Mouse (Mus musculus): ENCODE results near the gene Snca. TPM values are rescaled to one million over a fixed set of nuclear protein-coding genes. Genes with fewer than 3 reads are reported as not detected.

The Snca gene
- 1.9 and 2.3 TPM in 2 replicates for polyA plus RNA-seq (2012; rRNA removed)

DNA sequence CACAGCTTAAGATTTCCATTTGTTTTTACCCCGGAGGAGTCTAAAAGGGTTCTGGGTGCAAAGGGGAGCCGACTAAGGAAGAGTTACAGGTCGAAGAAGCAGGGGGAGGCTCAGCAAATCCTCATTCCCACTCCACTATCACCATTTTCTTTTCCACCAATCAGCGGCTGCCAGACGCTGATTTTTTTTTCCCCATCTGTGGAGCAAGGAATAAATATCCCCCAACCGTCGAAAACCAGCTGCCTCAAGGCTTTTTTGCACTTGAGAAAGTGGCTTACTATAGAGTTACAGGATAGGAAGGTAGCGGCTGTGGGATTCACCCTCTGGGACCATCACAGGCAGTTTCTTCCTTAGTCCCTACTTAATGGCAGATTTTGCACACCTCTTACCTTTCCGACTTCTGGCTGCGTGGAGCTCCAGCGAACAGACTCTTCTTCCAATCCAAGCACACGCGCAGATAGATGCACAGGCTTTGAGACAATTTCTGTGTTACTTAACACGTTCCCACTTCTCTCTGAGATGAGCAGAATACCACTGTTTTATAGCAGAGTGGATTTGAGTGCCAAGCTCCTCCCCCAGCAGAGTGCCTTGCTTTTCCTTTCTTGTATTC is at the start of gene Snca:
Gene Snca (minus strand): TSS at position 574 of the 610 bp plus-strand sequence.
- no peak for DNase-seq (ENCODE audit: low spot score)

DNA sequence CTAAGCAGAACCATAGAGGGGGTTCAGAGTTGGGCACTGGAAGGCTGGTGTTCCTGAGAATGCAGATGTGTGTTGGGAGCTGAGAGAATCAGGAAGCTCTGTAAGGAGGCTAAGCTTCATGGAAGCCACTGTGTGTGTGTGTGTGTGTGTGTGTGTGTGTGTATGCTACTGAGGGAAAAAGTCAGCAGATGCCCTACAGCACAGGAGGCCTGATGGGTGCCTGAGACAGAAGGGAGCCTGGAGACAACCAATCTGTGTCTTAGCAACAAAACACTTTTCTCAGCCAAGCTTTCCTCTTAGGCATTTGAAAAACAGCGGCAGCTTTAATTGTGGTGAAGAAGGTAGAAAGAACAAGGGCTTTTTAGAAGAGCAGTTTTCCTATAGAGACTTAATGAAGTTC is 40.5 kb upstream of the Snca start:
- DNase-seq (ENCODE audit: low spot score), result no peak

DNA sequence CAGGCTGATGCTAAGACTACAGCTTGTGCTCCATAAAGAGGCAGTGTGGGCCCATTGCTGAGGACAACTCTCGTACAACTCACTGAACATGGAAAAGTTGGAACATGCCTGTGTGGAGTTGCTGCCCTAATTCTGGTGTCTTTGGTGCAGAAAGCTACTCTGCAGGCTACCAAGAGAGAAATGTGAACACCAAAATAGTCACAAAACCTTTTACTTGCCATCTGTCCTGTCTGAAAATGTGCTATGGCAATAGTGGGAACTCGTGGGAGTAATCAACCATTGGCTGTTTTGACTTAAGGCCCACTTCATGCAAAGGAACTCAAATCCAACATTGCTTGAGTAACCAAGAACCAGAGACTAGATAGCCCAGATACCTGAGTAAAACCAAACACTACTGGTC is 26.9 kb upstream of the Snca start:
- DNase-seq (ENCODE audit: low spot score), result no peak

DNA sequence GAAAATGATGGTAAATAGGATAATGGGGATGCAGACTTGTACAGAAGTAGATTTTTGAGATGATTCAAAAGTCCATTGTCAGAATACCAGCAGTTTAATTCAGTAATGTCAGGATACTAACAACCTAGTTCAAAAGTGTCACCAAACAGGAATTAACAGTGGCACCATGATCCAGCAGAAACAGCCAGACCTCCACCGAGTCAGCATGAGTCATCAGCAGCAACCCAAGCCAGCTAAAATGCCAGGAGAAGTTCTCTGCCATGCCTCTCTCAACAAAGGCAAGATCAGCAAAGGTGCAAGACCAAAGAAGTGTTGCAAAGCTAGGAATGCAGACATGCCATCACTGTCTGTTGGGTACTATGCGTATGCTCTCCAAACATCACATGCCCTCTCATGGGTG is 22.0 kb upstream of the Snca start:
- no peak for DNase-seq (ENCODE audit: low spot score)

DNA sequence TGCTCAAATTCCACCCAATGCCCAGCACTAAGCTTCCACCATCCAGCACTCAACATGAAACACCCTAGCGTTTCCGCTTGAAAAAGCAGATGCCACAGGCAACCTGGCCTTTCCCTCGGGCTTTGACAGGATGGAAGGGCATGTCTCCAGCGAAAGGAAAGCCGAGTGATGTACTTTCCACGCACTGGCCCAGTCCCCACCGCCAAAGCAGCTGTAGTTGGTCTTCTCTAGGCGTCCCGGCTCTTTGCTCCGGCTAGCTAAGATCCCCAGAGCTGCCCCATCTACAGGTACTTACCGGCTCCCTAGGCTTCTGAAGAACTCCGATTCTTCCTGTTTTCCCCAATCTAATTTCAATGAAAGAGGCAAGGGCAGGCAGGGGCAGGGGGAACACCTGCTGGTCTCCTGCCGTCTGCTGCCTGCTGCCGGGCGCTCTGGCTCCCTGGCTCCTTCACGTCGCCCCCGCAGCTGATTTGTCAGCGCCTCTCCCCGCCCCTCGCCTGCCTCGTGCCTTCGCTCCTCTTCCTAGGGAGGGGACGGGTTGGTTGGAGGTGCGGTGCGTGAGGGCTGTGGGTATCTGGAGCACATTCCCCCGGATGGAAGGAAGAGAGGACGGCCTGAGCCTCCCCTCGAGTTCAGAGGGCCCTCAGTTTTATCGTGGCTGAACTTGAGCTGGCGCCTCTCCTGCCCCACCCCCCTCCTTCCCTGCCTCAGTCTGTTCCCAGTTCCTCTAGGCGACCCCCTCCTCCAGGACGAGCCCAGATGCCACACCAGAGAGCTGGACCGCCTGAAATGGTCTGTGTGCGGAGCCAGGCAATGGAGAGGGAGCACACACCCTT is 1.0 kb downstream of the Snca start:
- DNase-seq (ENCODE audit: low spot score), result no peak

DNA sequence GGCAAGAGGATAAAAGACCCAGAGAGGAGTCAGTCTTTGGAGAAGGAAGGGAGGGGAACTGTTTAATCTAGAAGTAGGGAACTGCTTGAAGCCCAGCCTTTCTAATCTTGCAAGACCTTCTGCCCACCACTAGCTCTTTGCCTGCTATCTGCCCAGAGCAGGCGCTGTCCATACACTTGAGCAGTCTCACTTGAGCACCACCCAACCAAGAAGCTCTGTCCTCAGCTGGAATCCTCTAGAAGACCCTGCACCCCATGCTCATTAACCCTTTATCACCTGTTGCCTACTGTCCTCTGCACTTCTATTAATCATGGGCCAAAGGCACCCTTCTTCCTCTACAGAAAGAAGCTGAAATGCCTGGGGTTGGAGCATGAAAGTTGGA is 1.6 kb downstream of the Snca start:
- DNase-seq (ENCODE audit: low spot score), result no peak

DNA sequence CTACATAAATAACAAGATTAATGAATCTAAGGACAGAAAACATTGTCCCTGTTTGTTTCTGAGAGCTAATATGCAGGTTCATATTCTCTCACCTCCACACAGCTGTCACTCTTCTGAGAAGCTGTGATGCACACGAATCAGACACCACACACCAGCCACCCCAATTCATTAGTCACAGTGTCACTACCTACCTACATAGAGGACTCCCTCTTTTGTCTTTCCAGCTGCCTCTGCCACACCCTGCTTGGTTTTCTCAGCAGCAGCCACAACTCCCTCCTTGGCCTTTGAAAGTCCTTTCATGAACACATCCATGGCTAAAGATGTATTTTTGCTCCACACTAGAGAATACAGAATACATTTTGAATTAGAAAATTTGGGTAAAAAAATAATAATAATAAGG is 2.4 kb downstream of the Snca start:
- DNase-seq (ENCODE audit: low spot score), result no peak

DNA sequence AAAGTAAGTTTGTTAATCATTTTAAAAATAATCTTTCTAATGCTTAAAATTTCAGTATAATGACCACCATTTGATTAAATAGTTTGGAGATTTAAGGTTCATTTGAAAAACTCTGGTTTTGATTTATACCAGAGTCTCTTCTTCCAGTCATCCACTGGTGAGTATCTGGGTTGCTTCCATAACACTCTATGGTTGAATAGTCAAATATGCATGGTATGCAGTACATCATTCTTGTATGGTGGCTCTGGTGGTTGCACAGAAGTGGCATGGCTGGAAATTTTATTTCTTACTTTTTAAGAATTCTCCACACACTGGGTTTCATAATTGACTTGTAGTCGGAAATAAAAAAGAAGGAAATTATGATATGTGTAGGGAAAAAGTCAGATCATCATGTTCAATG is 10.4 kb downstream of the Snca start:
- DNase-seq (ENCODE audit: low spot score), result no peak

DNA sequence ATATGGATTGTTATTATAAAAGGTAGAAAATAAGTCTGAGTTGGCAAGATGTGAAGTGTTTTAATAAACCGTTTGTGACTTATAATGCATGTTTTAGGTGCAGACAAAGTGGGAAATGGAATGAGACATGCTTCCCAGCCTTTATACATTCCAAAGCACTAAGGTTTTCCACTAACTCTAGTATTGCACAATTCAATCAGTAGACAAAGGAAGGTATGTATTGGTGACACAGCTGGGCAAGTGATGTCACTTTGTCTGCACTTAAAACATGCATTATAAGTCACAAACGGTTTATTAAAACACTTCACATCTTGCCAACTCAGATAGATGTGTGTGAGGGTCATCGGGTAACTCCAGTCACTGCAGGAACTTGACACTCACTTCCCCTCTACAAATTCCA is 16.1 kb downstream of the Snca start:
- no peak for DNase-seq (ENCODE audit: low spot score)

DNA sequence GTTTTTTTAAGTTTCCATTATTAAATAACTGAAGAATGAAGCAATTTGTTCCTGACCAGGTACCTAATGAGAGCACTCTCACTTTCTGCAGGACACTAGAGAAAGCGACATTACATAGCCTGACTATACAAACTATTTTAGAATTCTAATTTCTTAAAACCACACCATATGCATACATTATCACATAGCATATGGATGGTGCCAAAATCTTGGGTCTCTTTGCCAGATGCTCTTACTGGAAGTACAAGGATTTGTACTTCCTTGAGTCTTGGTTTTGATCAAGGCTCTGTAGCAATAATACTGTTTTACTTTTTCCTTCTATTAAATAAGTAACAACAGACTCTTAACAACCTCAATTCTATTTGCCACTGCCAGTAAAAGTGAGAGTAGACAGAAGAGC is 31.4 kb downstream of the Snca start:
- DNase-seq (ENCODE audit: low spot score), result no peak

DNA sequence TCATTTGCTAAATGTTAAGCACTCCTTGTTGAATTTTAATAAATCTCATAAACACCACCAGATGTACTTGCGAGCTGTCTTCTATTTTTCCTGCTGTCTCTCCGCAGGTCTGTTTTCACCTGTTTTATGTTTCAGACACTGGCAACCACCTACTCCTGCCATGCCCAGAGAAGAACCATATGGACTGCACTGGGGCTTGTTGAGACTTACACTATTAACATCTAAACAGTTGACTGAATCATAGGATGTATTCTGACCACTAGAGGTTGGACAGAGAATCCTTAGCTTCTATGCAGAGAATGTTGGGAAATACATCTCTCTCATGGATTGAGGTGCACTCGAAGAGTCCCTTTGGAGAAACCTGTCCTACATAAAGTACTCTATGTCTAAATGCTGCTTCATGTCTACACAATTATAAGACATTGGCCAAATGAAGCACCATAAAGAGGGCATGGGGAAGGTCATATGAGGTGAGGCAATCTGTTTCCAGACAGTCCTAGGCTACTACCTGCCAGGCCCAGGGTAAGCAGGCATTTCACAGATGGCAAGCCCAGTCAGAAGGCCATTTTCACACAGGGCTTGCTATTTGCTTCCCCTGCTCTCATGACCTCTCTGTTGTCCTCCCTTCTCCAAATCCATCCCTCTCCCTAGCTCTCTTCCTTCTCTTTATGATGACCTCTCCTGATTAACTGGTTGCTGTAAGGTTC is 35.8 kb downstream of the Snca start:
- no peak for DNase-seq (ENCODE audit: low spot score)

DNA sequence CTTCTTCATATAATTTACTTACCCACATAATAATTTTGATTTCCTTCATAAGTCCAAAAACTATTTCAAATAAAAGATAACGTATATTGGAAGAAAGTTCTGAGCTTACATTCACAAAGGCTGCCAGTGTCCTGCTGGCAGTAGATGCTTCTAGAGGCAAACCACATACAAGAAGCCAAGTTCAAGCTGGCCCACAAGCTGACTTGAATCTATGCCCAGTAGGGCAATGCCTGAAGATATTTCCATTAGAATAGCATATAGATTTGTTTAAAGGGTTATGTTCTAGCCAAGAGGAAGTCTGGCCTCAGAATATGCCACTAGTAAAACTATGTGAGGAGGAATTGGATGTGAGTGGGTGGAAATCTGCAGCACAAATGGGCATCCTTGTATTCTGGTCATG is 42.7 kb downstream of the Snca start:
- DNase-seq (ENCODE audit: low spot score), result no peak

DNA sequence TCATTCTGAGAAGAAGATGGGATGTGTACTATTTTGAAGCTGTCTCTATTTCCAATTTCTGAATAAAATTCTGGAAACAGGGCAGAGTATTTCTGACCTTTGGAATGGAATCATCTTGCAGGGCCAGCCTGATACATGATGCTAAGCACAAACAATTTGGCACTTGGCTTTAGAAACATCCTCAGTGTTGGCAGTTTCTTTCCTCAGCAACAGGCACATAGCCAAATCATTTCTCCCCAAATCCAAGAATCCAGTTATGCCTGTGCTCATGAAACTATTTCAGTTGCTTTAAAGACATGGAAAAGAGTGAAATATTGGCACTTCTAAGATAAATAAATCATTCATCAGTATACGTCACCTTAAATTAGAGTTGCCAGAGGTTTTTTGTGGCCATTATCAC is 57.8 kb downstream of the Snca start:
- no peak for DNase-seq (ENCODE audit: low spot score)

DNA sequence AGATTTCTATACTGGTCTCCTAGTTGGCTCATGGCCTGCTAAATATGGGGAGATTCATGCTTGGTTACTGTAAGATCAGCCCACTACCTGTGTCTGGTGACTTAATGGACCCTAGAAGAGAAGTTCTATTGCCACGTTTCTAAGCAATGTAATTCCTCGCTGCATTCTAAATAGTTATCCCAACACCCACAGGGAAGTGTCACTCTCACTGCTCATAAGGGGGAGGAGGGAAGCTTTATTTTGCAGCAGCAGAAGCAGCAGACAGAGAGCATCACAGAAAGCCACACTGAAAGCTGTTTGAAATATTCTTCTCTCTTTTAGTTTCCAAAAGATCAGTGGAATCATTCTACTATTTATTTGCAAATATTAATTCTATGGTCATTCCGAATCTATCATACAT is 64.0 kb downstream of the Snca start:
- DNase-seq (ENCODE audit: low spot score), result no peak

DNA sequence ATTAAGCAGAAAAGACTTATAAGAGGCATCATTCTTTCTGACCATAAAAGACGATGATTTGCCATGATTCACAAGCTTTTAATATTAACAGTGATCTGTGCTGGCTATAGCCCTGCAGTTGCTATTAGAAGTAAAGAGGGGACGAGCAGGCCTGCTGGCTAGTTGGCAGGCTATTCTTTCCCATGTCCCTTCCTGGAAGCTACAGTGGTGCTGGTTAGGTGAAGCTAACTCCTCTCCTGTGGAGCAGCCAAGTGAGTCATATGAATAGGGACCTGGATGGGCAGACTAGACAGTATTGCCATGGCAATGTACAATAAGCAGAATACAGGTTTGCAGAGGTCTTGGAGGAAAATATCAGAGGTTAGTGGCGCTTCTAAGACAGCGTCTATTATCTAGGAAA is 66.8 kb downstream of the Snca start:
- DNase-seq (ENCODE audit: low spot score), result no peak

DNA sequence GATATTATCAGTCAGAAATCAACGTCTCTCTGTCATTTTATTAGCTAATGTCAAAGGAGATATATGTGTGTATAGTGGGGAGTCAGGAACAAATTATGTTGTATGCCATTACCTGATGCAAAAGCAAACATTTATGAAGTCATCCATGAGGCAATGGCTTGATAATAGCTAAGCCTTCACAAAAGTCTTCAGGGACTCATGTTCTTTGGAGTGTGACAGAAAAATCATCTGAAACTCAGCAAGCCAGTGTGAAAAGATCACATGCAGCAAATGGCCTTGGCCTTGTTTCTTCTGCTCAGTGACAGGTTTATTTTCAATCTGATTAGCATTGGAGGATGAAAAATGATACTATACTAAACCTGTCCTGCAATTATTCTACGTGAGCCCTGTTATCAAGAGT is 67.9 kb downstream of the Snca start:
- no peak for DNase-seq (ENCODE audit: low spot score)

DNA sequence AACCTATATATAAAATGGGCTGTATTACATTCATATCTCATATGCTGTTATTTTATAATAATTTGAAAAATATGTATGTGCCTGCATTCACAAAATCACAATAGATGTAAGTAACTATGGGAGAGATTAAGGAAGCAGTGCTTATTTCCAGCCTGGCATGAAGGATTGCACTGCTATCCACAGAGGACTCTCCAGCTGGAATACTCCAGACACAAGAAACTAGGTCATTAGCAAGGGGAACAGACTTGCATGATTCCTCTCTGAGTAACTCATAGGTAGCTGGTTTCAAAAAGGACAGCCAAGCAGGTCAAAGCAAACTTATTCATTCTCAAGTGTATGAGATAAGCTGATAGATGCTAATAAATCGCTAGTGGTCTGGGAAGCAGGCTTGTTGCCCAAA is 74.7 kb downstream of the Snca start:
- no peak for DNase-seq (ENCODE audit: low spot score)

DNA sequence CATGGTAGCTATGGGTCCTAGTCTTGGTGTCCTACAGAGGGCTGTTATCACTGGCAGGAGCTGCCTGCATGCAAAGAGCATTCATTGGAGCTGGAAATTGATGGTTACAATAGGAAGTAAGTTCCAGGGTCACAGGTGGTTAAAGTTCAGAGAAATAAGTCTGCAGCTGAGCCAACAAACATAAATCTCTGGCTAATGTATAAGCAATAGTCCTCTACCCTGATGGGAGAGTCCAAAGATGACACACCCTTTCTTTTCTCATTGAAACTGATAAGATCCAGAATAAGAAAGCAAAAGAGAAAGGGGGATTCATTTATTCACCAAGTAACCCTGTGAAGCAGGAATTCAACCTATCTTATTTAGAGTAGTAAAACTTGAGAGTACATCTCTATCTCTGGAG is 83.7 kb downstream of the Snca start:
- DNase-seq (ENCODE audit: low spot score), result no peak

DNA sequence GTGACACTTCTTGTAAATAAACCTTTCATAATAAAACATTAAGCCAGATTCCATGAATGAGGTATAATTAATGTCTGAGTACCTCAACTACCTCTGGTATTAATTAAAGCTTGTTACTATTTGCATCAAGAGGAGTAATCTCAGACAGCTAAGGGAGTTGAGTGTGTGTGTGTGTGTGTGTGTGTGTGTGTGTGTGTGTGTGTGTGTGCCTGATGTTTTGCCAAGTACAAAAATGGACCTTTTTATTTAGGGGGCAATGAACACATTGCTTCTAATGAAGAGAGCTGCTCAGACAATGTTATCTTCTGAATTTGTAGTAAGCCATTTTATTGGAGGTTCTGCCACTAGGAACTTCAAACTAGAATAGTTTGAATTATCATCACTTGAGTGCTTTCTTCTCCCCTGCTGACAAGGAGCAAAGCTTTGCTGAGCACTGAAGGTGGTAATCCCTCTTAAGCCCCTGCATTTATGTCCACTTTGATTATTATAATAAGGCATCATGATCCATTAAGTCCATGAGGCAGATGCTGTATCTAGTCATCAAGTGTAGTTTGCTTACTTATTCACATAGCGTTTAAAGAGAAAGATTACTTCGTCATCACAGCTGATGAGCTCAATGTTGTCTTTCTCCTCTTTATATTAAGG is 88.1 kb downstream of the Snca start:
- no peak for DNase-seq (ENCODE audit: low spot score)

DNA sequence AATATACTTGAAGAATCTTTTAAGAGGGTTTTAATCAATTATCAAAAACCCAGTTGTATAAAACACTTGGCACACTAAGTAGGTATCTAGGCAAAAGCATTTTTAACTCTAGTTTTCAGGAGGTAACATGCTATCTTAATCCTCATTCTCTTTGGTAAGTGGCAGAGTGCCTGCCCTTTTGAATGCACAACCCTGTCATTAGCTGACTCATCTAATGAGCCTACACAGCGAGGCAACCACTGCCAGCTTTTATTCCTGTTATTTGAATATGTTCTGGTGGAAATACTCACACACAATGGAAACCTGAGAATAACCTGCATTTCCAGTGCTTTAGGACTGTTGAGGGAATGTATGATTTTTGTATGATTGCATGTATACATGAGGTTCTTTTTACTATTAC is 89.9 kb downstream of the Snca start:
- no peak for DNase-seq (ENCODE audit: low spot score)

DNA sequence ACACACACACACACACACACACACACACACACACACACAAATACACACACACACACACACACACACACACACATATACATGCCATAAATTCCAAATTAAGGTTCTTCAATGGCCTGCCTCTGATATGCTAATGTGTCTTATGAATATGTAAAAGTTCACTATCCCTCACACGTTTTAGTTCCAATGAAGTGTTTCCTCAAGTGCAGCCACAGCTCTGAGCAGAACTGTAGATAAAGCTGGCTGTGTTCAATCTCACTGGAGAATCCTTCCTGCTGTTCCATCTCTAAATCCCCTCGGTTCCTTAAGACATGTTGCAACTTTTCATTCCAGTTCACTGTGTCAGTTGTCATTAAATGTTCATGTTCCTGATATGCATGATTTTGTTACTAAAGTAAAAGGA is 98.5 kb downstream of the Snca start:
- DNase-seq (ENCODE audit: low spot score), result no peak

DNA sequence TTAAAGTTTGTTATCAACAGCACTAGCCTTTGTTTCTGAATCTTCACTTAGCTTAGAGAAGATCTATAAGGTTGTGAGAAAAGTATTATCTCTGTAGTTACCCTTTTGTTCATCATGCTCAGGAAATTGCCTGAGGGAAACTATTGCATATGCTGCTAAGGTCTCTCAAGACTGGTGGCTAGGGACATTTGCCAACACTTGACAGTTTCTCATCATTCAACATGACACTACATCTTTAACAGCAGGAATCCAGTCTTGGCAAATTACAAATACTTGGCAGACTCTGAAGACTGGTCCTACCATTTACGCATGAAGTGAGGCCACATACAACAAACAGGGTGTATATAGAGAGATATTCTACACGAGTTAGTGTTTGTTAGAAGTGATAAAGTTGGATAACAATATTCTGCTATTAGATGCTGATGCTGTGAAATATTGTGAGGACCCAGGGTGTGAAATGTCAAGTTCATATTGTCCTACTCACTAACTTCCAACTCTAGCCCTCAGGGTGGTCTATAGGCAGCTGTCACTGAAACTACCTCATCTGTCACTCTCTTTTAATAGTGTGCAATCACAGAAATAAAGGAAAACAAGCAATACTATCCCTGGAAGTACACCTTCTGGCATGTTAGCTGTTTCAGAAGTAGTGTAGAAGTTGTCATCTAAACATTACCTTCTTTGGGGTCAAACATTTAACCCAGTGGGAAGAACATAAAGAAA is 105.4 kb downstream of the Snca start:
- DNase-seq (ENCODE audit: low spot score), result no peak
